Comparison of ENCODE assay signal across 7 mouse cellular contexts in the genomic region with DNA sequence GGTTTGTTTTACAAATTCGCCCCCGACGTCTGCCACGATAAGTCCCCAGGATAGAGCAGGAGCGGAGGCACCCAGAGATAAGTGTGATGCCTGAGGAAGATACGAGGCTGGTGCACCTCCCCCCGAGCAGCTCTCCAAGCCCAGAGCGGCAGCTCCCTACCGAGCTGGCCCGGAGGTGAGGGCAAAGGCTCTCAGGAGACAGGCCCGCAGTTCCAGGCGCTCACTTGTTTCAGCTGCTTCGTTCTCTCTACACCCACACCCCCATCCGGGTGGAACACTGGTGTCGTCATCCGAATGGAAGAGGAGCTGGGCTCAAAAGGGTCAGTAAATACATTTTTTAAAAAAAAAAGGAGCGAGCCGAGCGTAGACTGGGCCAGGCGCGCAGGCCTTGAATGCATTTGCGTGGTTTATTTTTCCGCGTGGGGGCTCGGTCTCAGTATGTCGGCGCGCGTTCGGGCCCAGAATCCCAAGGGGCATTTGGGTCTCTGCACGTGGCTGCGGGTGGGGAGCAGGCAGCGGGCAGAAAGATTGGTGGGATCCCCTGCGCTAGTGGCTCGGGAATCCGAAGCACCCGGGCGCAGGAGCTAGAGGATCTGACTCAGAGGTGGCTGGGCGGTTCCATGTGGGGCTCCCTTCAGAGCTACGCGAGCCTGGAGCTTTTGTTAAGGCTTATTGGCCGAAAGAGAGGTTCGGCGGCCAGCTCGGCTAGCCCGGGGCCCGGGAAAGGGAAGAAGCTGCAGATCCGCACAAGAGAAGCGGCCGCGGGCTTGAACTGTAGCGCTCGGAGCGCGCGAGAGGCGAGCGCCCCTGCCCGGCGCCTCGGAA. TPM values are rescaled to one million over a fixed set of nuclear protein-coding genes. Genes with fewer than 3 reads are reported as not detected.
DNase-seq lines count a peak whose midpoint lies in the region; ATAC-seq and TF ChIP-seq lines count a peak whose summit lies in the region.

No protein-coding gene starts in this region.

- peak overlapping the region; percentile 79 for H3K27ac ChIP-seq in ES-E14 (ENCODE audit: insufficient read depth, low read depth, low read length, poor library complexity, severe bottlenecking)
- no peak overlapping the region for H3K27ac ChIP-seq in forebrain, postnatal 0 days (ENCODE audit: low read depth, low read length)
- H3K27ac ChIP-seq in kidney, embryonic 16.5 days (ENCODE audit: low read length) = peak overlapping the region; percentile 97
- H3K27ac ChIP-seq in midbrain, embryonic 14.5 days (replicated peaks; ENCODE audit: low read depth, low read length) = no peak overlapping the region; the same call in 1 of the 2 replicates

- WGBS in forebrain, postnatal 0 days = 1% methylated on average over 61 of the region's 61 CpGs
- under 1% methylated on average over 56 of the region's 61 CpGs for WGBS in kidney, embryonic 16.5 days
- under 1% methylated on average over 61 of the region's 61 CpGs for WGBS in midbrain, embryonic 14.5 days

- peak overlapping the region; percentile 80 for H3K4me3 ChIP-seq in E14TG2a.4 (replicated peaks; ENCODE audit: low read length)
- H3K4me3 ChIP-seq in ES-E14 (ENCODE audit: insufficient read depth in 1 of 2, low read depth in 1 of 2, low read length in 2 of 2, poor library complexity in 1 of 2, severe bottlenecking in 1 of 2) = peak overlapping the region; percentile 62 to 86
- H3K4me3 ChIP-seq in forebrain, postnatal 0 days (ENCODE audit: low read depth, low read length) = peak overlapping the region; percentile 22
- peak overlapping the region; percentile 67 for H3K4me3 ChIP-seq in kidney, embryonic 16.5 days (ENCODE audit: low read length)
- peak overlapping the region; percentile 21 for H3K4me3 ChIP-seq in midbrain, embryonic 14.5 days (replicated peaks; ENCODE audit: low read depth, low read length)

- no peak for ATAC-seq in forebrain, postnatal 0 days
- ATAC-seq in kidney, embryonic 16.5 days (ENCODE audit: low FRiP score, low TSS enrichment) = no peak
- ATAC-seq in midbrain, embryonic 14.5 days (ENCODE audit: low FRiP score, low TSS enrichment) = no peak

- no peak for TF ChIP-seq CTCF in E14TG2a.4 (conservative IDR thresholded peaks at IDR 0.05; ENCODE audit: low read length)
- no peak for TF ChIP-seq CTCF in forebrain, postnatal 0 days (IDR thresholded peaks at IDR 0.05; ENCODE audit: low read depth)

- H3K9me3 ChIP-seq in E14TG2a.4 (ENCODE audit: low read length) (no peaks in the 10 kb centered on the region), ES-E14 (ENCODE audit: control insufficient read depth, insufficient read depth, low read depth, low read length) (no peaks in the 10 kb centered on the region)
- H3K9me3 ChIP-seq in forebrain, postnatal 0 days (ENCODE audit: low read length) = no peaks in the 10 kb centered on the region
- no peaks in the 10 kb centered on the region for H3K9me3 ChIP-seq in kidney, embryonic 16.5 days (ENCODE audit: low read length)
- H3K9me3 ChIP-seq in midbrain, embryonic 14.5 days (ENCODE audit: control insufficient read depth, low read length) = no peaks in the 10 kb centered on the region

- H3K4me2 ChIP-seq in forebrain, postnatal 0 days (ENCODE audit: low read depth) = peak overlapping the region; percentile 44
- H3K4me2 ChIP-seq in kidney, embryonic 16.5 days (replicated peaks; ENCODE audit: low read depth, low read length) = peak overlapping the region; percentile 68
- peak overlapping the region; percentile 56 for H3K4me2 ChIP-seq in midbrain, embryonic 14.5 days (ENCODE audit: low read length)

- no peak for DNase-seq in ES-E14 (ENCODE audit: low read depth, low spot score)
- no peak for DNase-seq in forebrain, postnatal 0 days
- DNase-seq in midbrain, embryonic 14.5 days = no peak
- no peak for DNase-seq in cerebellum, adult 8-10 months
- DNase-seq in spleen, postnatal 36 days (ENCODE audit: low spot score in 2 of 2) = no peak

- peaks cover 89% of the 10 kb centered on the region for H3K27me3 ChIP-seq in E14TG2a.4 (ENCODE audit: insufficient read depth, low read length)
- peaks cover 90% of the 10 kb centered on the region for H3K27me3 ChIP-seq in forebrain, postnatal 0 days (ENCODE audit: insufficient read depth, low read length)
- H3K27me3 ChIP-seq in kidney, embryonic 16.5 days (ENCODE audit: insufficient read depth, low read length) = peaks cover 61% of the 10 kb centered on the region
- peaks cover 90% of the 10 kb centered on the region for H3K27me3 ChIP-seq in midbrain, embryonic 14.5 days (ENCODE audit: control insufficient read depth, insufficient read depth, low read length)

- in situ Hi-C loops in ES-E14 (cut with MboI; ENCODE audit: low sequenced_read_pairs in 2 of 2, unreplicated experiment in 2 of 2) = loop anchor here (5.0 to 25.0 kb wide), 4 partner anchors 165 to 1508 kb away; a partner anchor contains a TSS

- peak overlapping the region; percentile 69 for H3K9ac ChIP-seq in ES-E14 (ENCODE audit: insufficient read depth, low read depth, low read length, poor library complexity, severe bottlenecking)
- H3K9ac ChIP-seq in forebrain, postnatal 0 days = no peak overlapping the region
- H3K9ac ChIP-seq in kidney, embryonic 16.5 days (replicated peaks; ENCODE audit: low read length) = peak overlapping the region; percentile 79
- no peak overlapping the region for H3K9ac ChIP-seq in midbrain, embryonic 14.5 days (replicated peaks; ENCODE audit: low read length)

- H3K36me3 ChIP-seq in E14TG2a.4 (ENCODE audit: insufficient read depth, low read length) (peaks cover 12% of the 10 kb centered on the region), ES-E14 (ENCODE audit: control insufficient read depth, insufficient read depth, low read length, poor library complexity, severe bottlenecking) (peaks cover 8% of the 10 kb centered on the region; the same call in 1 of the 2 replicates)
- no peaks in the 10 kb centered on the region for H3K36me3 ChIP-seq in forebrain, postnatal 0 days (ENCODE audit: insufficient read depth)
- H3K36me3 ChIP-seq in kidney, embryonic 16.5 days (ENCODE audit: insufficient read depth, low read length) = no peaks in the 10 kb centered on the region
- H3K36me3 ChIP-seq in midbrain, embryonic 14.5 days (ENCODE audit: control insufficient read depth, insufficient read depth, low read length) = no peaks in the 10 kb centered on the region

- H3K4me1 ChIP-seq in E14TG2a.4 (replicated peaks; ENCODE audit: low read depth, low read length) (peaks cover 82% of the 10 kb centered on the region), ES-E14 (ENCODE audit: control insufficient read depth in 2 of 2, insufficient read depth in 2 of 2, low read length in 2 of 2, poor library complexity in 1 of 2) (peaks cover 8 to 9% of the 10 kb centered on the region in 2 experiments)
- no peaks in the 10 kb centered on the region for H3K4me1 ChIP-seq in forebrain, postnatal 0 days (ENCODE audit: insufficient read depth)
- H3K4me1 ChIP-seq in kidney, embryonic 16.5 days (ENCODE audit: insufficient read depth, low read length) = peaks cover 28% of the 10 kb centered on the region
- no peaks in the 10 kb centered on the region for H3K4me1 ChIP-seq in midbrain, embryonic 14.5 days (ENCODE audit: control insufficient read depth, insufficient read depth, low read length)

TF ChIP-seq in ES-E14, 5 proteins besides CTCF, POLR2A, EP300 and RAD21:
- TF ChIP-seq HCFC1 (IDR thresholded peaks at IDR 0.05; ENCODE audit: borderline replicate concordance, insufficient read depth, low read length) = no peak
- no peak for TF ChIP-seq MAFK (IDR thresholded peaks at IDR 0.05; ENCODE audit: insufficient read depth, low read depth, low read length)
- no peak for TF ChIP-seq CHD2 (IDR thresholded peaks at IDR 0.05; ENCODE audit: low read depth, low read length)
- TF ChIP-seq ZNF384 (IDR thresholded peaks at IDR 0.05; ENCODE audit: low read depth, low read length) = no peak
- TF ChIP-seq ZC3H11A (IDR thresholded peaks at IDR 0.05; ENCODE audit: borderline replicate concordance, low read depth, low read length) = no peak
TF ChIP-seq in ES-E14: peak in this region for 0.

RNA-seq across cellular contexts. Expression of a gene that starts 0.5 kb away (rescaled TPM):
- total RNA-seq in ES-E14 (2012; rRNA removed) = 30.5 and 47.9 TPM in 2 replicates
- total RNA-seq in forebrain, postnatal 0 days (2014; rRNA removed) = 1.5 and 2.9 TPM in 2 replicates
- polyA plus RNA-seq in forebrain, postnatal 0 days (2015; fragmentation: Nextera tagmentation; extraction: Ambion mirVana) = 1.2 and 1.7 TPM in 2 replicates
- polyA plus RNA-seq in kidney, embryonic 16.5 days (2015; fragmentation: Nextera tagmentation; extraction: Ambion mirVana) = 52.6 and 60.5 TPM in 2 replicates
- 0.39 and 2.4 TPM in 2 replicates for polyA plus RNA-seq in midbrain, embryonic 14.5 days (2014; fragmentation: Nextera tagmentation; extraction: Ambion mirVana)

Comparison
In these comparisons a context has a peak if more than half of its experiments do, and no peak if none do; other contexts are left out.
1. H3K4me3 ChIP-seq: peak in every context shown above with its lines; median percentile 80 in E14TG2a.4; 74 in ES-E14; 67 in kidney, embryonic 16.5 days; 22 in forebrain, postnatal 0 days; 21 in midbrain, embryonic 14.5 days.
2. H3K27ac ChIP-seq: peak in ES-E14 (single experiment) and kidney, embryonic 16.5 days (single experiment); none in forebrain, postnatal 0 days (single experiment) and midbrain, embryonic 14.5 days (single experiment).
3. H3K9ac ChIP-seq: peak in ES-E14 (single experiment) and kidney, embryonic 16.5 days (single experiment); none in forebrain, postnatal 0 days (single experiment) and midbrain, embryonic 14.5 days (single experiment).
4. RNA of a gene that starts 0.5 kb away (polyA plus RNA-seq): 52.6 to 60.5 TPM in kidney, embryonic 16.5 days; 0.39 to 2.4 TPM in midbrain, embryonic 14.5 days and 1.2 to 1.7 TPM in forebrain, postnatal 0 days; every median in the first group is over 10 times any median in the second.
5. Peak in every context shown above with its lines, with median percentiles within 50 percentile points of each other: H3K4me2 ChIP-seq.